Mouse (Mus musculus) stomach, postnatal 0 days (tissue): ENCODE results near the gene Tmem190.

Source experiments
- CTCF ChIP-seq: IDR thresholded peaks from 2 replicates; pipeline ENCODE4 v1.5.1; 2016; ENCODE audit warnings: antibody characterized with exemption, low read depth, mild to moderate bottlenecking, moderate library complexity
- EP300 ChIP-seq: optimal IDR thresholded peaks from 2 replicates; pipeline ENCODE3; 2016; ENCODE audit warnings: antibody characterized with exemption

DNA sequence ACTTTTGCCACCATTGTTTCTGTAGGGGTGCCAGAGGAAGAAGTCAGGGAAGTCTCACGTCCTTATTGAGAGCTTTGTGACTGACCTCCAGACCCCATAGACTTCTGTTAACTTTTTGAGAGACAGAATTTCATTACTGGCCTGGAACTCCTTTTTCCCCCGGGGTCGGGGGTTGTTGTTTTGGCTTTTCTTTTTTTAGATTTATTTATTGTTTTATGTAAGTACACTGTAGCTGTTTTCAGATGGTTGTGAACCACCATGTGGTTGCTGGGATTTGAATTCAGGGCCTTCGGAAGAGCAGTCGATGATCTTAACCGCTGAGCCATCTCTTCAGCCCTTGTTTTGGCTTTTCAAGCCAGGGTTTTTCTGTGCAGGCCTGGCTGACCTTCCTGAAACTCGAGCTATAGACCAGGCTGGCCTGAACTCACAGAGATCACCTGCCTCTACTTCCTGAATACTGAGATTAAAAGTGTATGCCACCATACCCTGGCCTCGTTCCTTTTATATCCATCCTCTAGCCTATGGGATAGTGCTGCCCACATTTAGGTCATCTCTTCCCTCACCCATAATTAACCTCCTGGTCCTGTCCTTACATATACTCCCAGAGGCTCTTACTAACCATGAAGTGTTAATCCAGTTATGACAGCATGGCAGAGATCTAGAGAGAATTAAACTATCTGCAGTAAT lies 30.5 kb downstream of the Tmem190 start:
- TF ChIP-seq CTCF (no peak), EP300 (no peak)
